Mouse (Mus musculus) megakaryocyte, embryonic 14.5 days (primary cell): ENCODE measurements around the gene Serpinb6a.

ENCODE experiments used
- FLI1 ChIP-seq: IDR thresholded peaks from 2 replicates; pipeline ENCODE4 v1.6.1; 2012; ENCODE audit warnings: low read length, inconsistent platforms, mixed read lengths
- GATA1 ChIP-seq: IDR thresholded peaks from 3 replicates; pipeline ENCODE4 v1.6.1; 2012; ENCODE audit warnings: mixed read lengths, low read length, inconsistent platforms, borderline replicate concordance

- TF ChIP-seq GATA1 (no peak), FLI1 (no peak)
Observed at GRCm38 (mm10) chr13:34035424-34035823, 32.8 kb upstream of the Serpinb6a start.
